Comparison of ENCODE assay signal across 21 mouse cellular contexts in the genomic region with DNA sequence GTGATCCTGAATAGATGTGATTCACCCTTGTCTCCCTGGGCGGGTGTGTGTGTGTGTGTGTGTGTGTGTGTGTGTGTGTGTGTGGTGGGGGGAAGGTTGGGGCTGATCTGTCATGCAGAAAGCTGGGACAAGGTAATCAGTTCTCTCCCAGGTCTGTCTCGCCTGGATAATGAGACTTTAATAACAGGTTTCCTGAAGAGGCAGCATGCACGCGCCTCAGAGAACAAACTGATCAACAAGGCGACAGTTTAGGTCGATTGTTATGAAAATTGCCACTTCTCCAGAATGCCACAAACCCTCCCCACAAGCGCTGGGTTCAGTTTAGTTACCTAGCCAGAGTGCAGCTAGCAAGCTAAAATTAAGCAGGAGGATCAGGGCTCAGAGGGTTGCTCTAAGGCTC. TPM values are rescaled to one million over a fixed set of nuclear protein-coding genes. Genes with fewer than 3 reads are reported as not detected.
DNase-seq lines count a peak whose midpoint lies in the region; ATAC-seq lines count a peak whose summit lies in the region.
"Had no signal": no experiment of that assay in that cellular context is flagged by ENCODE, and none has a peak within 500 bp of the region (broad histone marks: within the 10 kb centered on the region; RNA-seq: fewer than 3 reads in every experiment).

No protein-coding gene starts in this region.

- no peak overlapping the region for H3K9ac ChIP-seq in forebrain, embryonic 13.5 days
- H3K9ac ChIP-seq in midbrain, embryonic 13.5 days (replicated peaks): no peak overlapping the region
- H3K9ac ChIP-seq in midbrain, embryonic 15.5 days: no peak overlapping the region
- H3K9ac ChIP-seq: embryonic facial prominence, embryonic 15.5 days; neural tube, embryonic 12.5 days had no signal

- no peak for DNase-seq in forebrain, embryonic 10.5 days (ENCODE audit: extremely low spot score, low spot score)
- no peak for DNase-seq in embryonic facial prominence, embryonic 10.5 days (ENCODE audit: low spot score)
- no peak for DNase-seq in limb, embryonic 10.5 days (ENCODE audit: low spot score)
- DNase-seq in left cerebral cortex, adult 9 months (ENCODE audit: low spot score in 2 of 2): no peak
- DNase-seq in thymus, postnatal 0 days (ENCODE audit: low spot score): no peak
- DNase-seq: cerebellum, postnatal 10 days; gastrocnemius, postnatal 36 days; heart, postnatal 14 days; kidney, adult 2 months; kidney, postnatal 14 days; liver; thymus, postnatal 4 days had no signal

- H3K9me3 ChIP-seq in forebrain, embryonic 13.5 days (replicated peaks): no peaks in the 10 kb centered on the region
- H3K9me3 ChIP-seq in forebrain, embryonic 10.5 days: no peaks in the 10 kb centered on the region
- H3K9me3 ChIP-seq in midbrain, embryonic 13.5 days: no peaks in the 10 kb centered on the region
- no peaks in the 10 kb centered on the region for H3K9me3 ChIP-seq in midbrain, embryonic 15.5 days
- H3K9me3 ChIP-seq in embryonic facial prominence, embryonic 10.5 days: no peaks in the 10 kb centered on the region
- no peaks in the 10 kb centered on the region for H3K9me3 ChIP-seq in limb, embryonic 10.5 days (replicated peaks)
- H3K9me3 ChIP-seq: embryonic facial prominence, embryonic 15.5 days; heart, embryonic 10.5 days; neural tube, embryonic 12.5 days had no signal

- ATAC-seq in forebrain, embryonic 13.5 days: peak; percentile 45; the same call in 1 of the 2 replicates
- no peak for ATAC-seq in midbrain, embryonic 13.5 days
- no peak for ATAC-seq in midbrain, embryonic 15.5 days (replicated peaks)
- ATAC-seq: inflammation-experienced regulatory T-cells, adult 6 months; lung, postnatal 0 days had no signal

- peaks cover 32% of the 10 kb centered on the region for H3K4me1 ChIP-seq in forebrain, embryonic 13.5 days
- H3K4me1 ChIP-seq in forebrain, embryonic 10.5 days: peaks cover 29% of the 10 kb centered on the region
- peaks cover 30% of the 10 kb centered on the region for H3K4me1 ChIP-seq in midbrain, embryonic 13.5 days (replicated peaks)
- H3K4me1 ChIP-seq in midbrain, embryonic 15.5 days: peaks cover 9% of the 10 kb centered on the region
- H3K4me1 ChIP-seq in embryonic facial prominence, embryonic 10.5 days: peaks cover 35% of the 10 kb centered on the region
- H3K4me1 ChIP-seq in limb, embryonic 10.5 days: peaks cover 20% of the 10 kb centered on the region
- H3K4me1 ChIP-seq: neural tube, embryonic 12.5 days had no signal

- H3K27ac ChIP-seq in forebrain, embryonic 13.5 days: peak overlapping the region; percentile 59
- no peak overlapping the region for H3K27ac ChIP-seq in forebrain, embryonic 10.5 days
- H3K27ac ChIP-seq in midbrain, embryonic 13.5 days: 0 out of 2 replicates have a peak overlapping the region, but pooled peaks have one; percentile 30
- no peak overlapping the region for H3K27ac ChIP-seq in midbrain, embryonic 15.5 days
- H3K27ac ChIP-seq in embryonic facial prominence, embryonic 10.5 days (replicated peaks): 0 out of 2 replicates have a peak overlapping the region, but pooled peaks have one; percentile 6
- 0 out of 2 replicates have a peak overlapping the region, but pooled peaks have one; percentile 6 for H3K27ac ChIP-seq in limb, embryonic 10.5 days
- H3K27ac ChIP-seq: embryonic facial prominence, embryonic 15.5 days; heart, embryonic 10.5 days; neural tube, embryonic 12.5 days had no signal

- H3K4me3 ChIP-seq in forebrain, embryonic 13.5 days: no peak overlapping the region
- H3K4me3 ChIP-seq in forebrain, embryonic 10.5 days: no peak overlapping the region
- no peak overlapping the region for H3K4me3 ChIP-seq in midbrain, embryonic 13.5 days (replicated peaks)
- no peak overlapping the region for H3K4me3 ChIP-seq in midbrain, embryonic 15.5 days
- no peak overlapping the region for H3K4me3 ChIP-seq in embryonic facial prominence, embryonic 10.5 days
- no peak overlapping the region for H3K4me3 ChIP-seq in limb, embryonic 10.5 days
- H3K4me3 ChIP-seq: embryonic facial prominence, embryonic 15.5 days; heart, embryonic 10.5 days; neural tube, embryonic 12.5 days had no signal

- H3K27me3 ChIP-seq in forebrain, embryonic 13.5 days: no peaks in the 10 kb centered on the region
- H3K27me3 ChIP-seq in forebrain, embryonic 10.5 days (ENCODE audit: poor library complexity, severe bottlenecking): no peaks in the 10 kb centered on the region
- H3K27me3 ChIP-seq in midbrain, embryonic 13.5 days: peaks cover 8% of the 10 kb centered on the region
- H3K27me3 ChIP-seq in midbrain, embryonic 15.5 days (replicated peaks): no peaks in the 10 kb centered on the region
- peaks cover 12% of the 10 kb centered on the region; the same call in 1 of the 2 replicates for H3K27me3 ChIP-seq in embryonic facial prominence, embryonic 10.5 days (replicated peaks; ENCODE audit: low read depth, poor library complexity, severe bottlenecking)
- no peaks in the 10 kb centered on the region for H3K27me3 ChIP-seq in limb, embryonic 10.5 days (ENCODE audit: low read depth, poor library complexity, severe bottlenecking)
- H3K27me3 ChIP-seq: embryonic facial prominence, embryonic 15.5 days; neural tube, embryonic 12.5 days had no signal

- no peaks in the 10 kb centered on the region for H3K36me3 ChIP-seq in forebrain, embryonic 13.5 days (ENCODE audit: poor library complexity, severe bottlenecking)
- no peaks in the 10 kb centered on the region for H3K36me3 ChIP-seq in forebrain, embryonic 10.5 days (replicated peaks)
- no peaks in the 10 kb centered on the region for H3K36me3 ChIP-seq in midbrain, embryonic 13.5 days
- no peaks in the 10 kb centered on the region for H3K36me3 ChIP-seq in midbrain, embryonic 15.5 days (replicated peaks)
- H3K36me3 ChIP-seq in embryonic facial prominence, embryonic 10.5 days (replicated peaks): no peaks in the 10 kb centered on the region
- H3K36me3 ChIP-seq in limb, embryonic 10.5 days: no peaks in the 10 kb centered on the region
- H3K36me3 ChIP-seq: embryonic facial prominence, embryonic 15.5 days; heart, embryonic 10.5 days; neural tube, embryonic 12.5 days had no signal

- WGBS in forebrain, embryonic 13.5 days: 26% methylated on average over 7 of the region's 7 CpGs
- 45% methylated on average over 7 of the region's 7 CpGs for WGBS in forebrain, embryonic 10.5 days
- 45% methylated on average over 7 of the region's 7 CpGs for WGBS in midbrain, embryonic 13.5 days
- 36% methylated on average over 7 of the region's 7 CpGs for WGBS in midbrain, embryonic 15.5 days
- WGBS in embryonic facial prominence, embryonic 10.5 days: 37% methylated on average over 7 of the region's 7 CpGs
- WGBS in limb, embryonic 10.5 days: 65% methylated on average over 7 of the region's 7 CpGs

- no peak overlapping the region for H3K4me2 ChIP-seq in forebrain, embryonic 13.5 days
- H3K4me2 ChIP-seq in midbrain, embryonic 13.5 days (replicated peaks): no peak overlapping the region
- H3K4me2 ChIP-seq in midbrain, embryonic 15.5 days: no peak overlapping the region
- H3K4me2 ChIP-seq: embryonic facial prominence, embryonic 15.5 days; neural tube, embryonic 12.5 days had no signal

RNA-seq across cellular contexts. Expression of a gene that starts 40.8 kb away (rescaled TPM):
- 0.37 and 0.55 TPM in 2 replicates for polyA plus RNA-seq in forebrain, embryonic 13.5 days (2015; fragmentation: Nextera tagmentation; extraction: Ambion mirVana)
- not detected in 2 replicates for polyA plus RNA-seq in forebrain, embryonic 10.5 days (2016; fragmentation: Nextera tagmentation; extraction: Ambion mirVana)
- polyA plus RNA-seq in midbrain, embryonic 13.5 days (2015; fragmentation: Nextera tagmentation; extraction: Ambion mirVana): 0.74 and 1.2 TPM in 2 replicates
- 2.7 and 3.1 TPM in 2 replicates for polyA plus RNA-seq in midbrain, embryonic 15.5 days (2015; fragmentation: Nextera tagmentation; extraction: Ambion mirVana)
- polyA plus RNA-seq in embryonic facial prominence, embryonic 10.5 days (2016; fragmentation: Nextera tagmentation; extraction: Ambion mirVana): 0.24 and 0.26 TPM in 2 replicates
- polyA plus RNA-seq in limb, embryonic 10.5 days (2016; fragmentation: Nextera tagmentation; extraction: Ambion mirVana): not detected in 2 replicates
- polyA plus RNA-seq in thymus, postnatal 0 days (2015; fragmentation: Nextera tagmentation; extraction: Ambion mirVana): 0.17 and 0.27 TPM in 2 replicates
- polyA plus RNA-seq: inflammation-experienced regulatory T-cells, adult 6 months; liver, embryonic 16.5 days had no signal

Comparison
In these comparisons a context has a peak if more than half of its experiments do, and no peak if none do; other contexts are left out.
1. H3K27ac ChIP-seq: peak in forebrain, embryonic 13.5 days (single experiment), midbrain, embryonic 13.5 days (single experiment), embryonic facial prominence, embryonic 10.5 days (single experiment) and limb, embryonic 10.5 days (single experiment); none in forebrain, embryonic 10.5 days (single experiment) and midbrain, embryonic 15.5 days (single experiment).